Mouse (Mus musculus): ENCODE results near the gene Hbq1a. TPM values are rescaled to one million over a fixed set of nuclear protein-coding genes. Genes with fewer than 3 reads are reported as not detected.
"Not testable (repeated sequence)": the region's sequence is repeated elsewhere in the genome, so short reads cannot be mapped to it uniquely, and the experiment has no call there.

Gene Hbq1a
- 6.4 and 7.3 TPM in 2 replicates for polyA plus RNA-seq (2015; fragmentation: Nextera tagmentation; extraction: Ambion mirVana)

- H3K9ac ChIP-seq (ENCODE audit: low read depth, low read length): peak within 1 kb of the TSS; percentile 60
- peak within 1 kb of the TSS; percentile 54 for H3K4me2 ChIP-seq (ENCODE audit: low read depth, low read length)
- peak within 1 kb of the TSS; percentile 71 for H3K27ac ChIP-seq (ENCODE audit: low read length)
- H3K27me3 ChIP-seq (ENCODE audit: control insufficient read depth, insufficient read depth, low read depth, low read length); H3K36me3 ChIP-seq (ENCODE audit: control insufficient read depth, insufficient read depth); ATAC-seq (ENCODE audit: low read depth); H3K9me3 ChIP-seq (replicated peaks; ENCODE audit: control insufficient read depth, low read length); H3K4me1 ChIP-seq (ENCODE audit: control insufficient read depth, low read depth, low read length): not testable (repeated sequence)
- WGBS (ENCODE audit: insufficient replicate concordance): 6% methylated on average over 16 of the region's 16 CpGs
- H3K4me3 ChIP-seq (ENCODE audit: low read depth, low read length): peak within 1 kb of the TSS; percentile 54
These were observed at the start of gene Hbq1a for GRCm38 (mm10) chr11:32299865-32300264. Hbq1a (plus strand) TSS chr11:32300069.

- Histone ChIP-seq H3K9ac (ENCODE audit: low read depth, low read length) (peak overlapping the region; percentile 68), H3K4me1 (ENCODE audit: control insufficient read depth, low read depth, low read length) (peaks cover 85% of the 10 kb centered on the region), H3K27ac (ENCODE audit: low read length) (peak overlapping the region; percentile 97), H3K36me3 (ENCODE audit: control insufficient read depth, insufficient read depth) (peaks cover 25% of the 10 kb centered on the region), H3K9me3 (replicated peaks; ENCODE audit: control insufficient read depth, low read length) (no peaks in the 10 kb centered on the region), H3K27me3 (ENCODE audit: control insufficient read depth, insufficient read depth, low read depth, low read length) (no peaks in the 10 kb centered on the region), H3K4me2 (ENCODE audit: low read depth, low read length) (peak overlapping the region; percentile 43), H3K4me3 (ENCODE audit: low read depth, low read length) (peak overlapping the region; percentile 26; the same call in 1 of the 2 replicates)
- 52% methylated on average over 8 of the region's 8 CpGs for WGBS (ENCODE audit: insufficient replicate concordance)
- peak; percentile 98 for ATAC-seq (ENCODE audit: low read depth)
These were observed 48.7 kb upstream of the Hbq1a start for GRCm38 (mm10) chr11:32250880-32251763.

GRCm38 (mm10) chr11:32253121-32253520, 46.7 kb upstream of the Hbq1a start:
- Histone ChIP-seq H3K4me2 (ENCODE audit: low read depth, low read length) (no peak overlapping the region), H3K4me3 (ENCODE audit: low read depth, low read length) (no peak overlapping the region), H3K27me3 (ENCODE audit: control insufficient read depth, insufficient read depth, low read depth, low read length) (no peaks in the 10 kb centered on the region), H3K27ac (ENCODE audit: low read length) (peak overlapping the region; percentile 97), H3K9me3 (replicated peaks; ENCODE audit: control insufficient read depth, low read length) (no peaks in the 10 kb centered on the region), H3K36me3 (ENCODE audit: control insufficient read depth, insufficient read depth) (peaks cover 19% of the 10 kb centered on the region), H3K9ac (ENCODE audit: low read depth, low read length) (peak overlapping the region; percentile 7), H3K4me1 (ENCODE audit: control insufficient read depth, low read depth, low read length) (peaks cover 80% of the 10 kb centered on the region)
- 94% methylated on average over 1 of the region's 1 CpGs for WGBS (ENCODE audit: insufficient replicate concordance)
- ATAC-seq (ENCODE audit: low read depth): no peak

GRCm38 (mm10) chr11:32256146-32256545, 43.7 kb upstream of the Hbq1a start:
- Histone ChIP-seq H3K4me2 (ENCODE audit: low read depth, low read length) (peak overlapping the region; percentile 50), H3K36me3 (ENCODE audit: control insufficient read depth, insufficient read depth) (peaks cover 12% of the 10 kb centered on the region), H3K27me3 (ENCODE audit: control insufficient read depth, insufficient read depth, low read depth, low read length) (no peaks in the 10 kb centered on the region), H3K9ac (ENCODE audit: low read depth, low read length) (peak overlapping the region; percentile 69), H3K27ac (ENCODE audit: low read length) (peak overlapping the region; percentile 97), H3K4me1 (ENCODE audit: control insufficient read depth, low read depth, low read length) (peaks cover 63% of the 10 kb centered on the region), H3K4me3 (ENCODE audit: low read depth, low read length) (peak overlapping the region; percentile 15; the same call in 1 of the 2 replicates), H3K9me3 (replicated peaks; ENCODE audit: control insufficient read depth, low read length) (no peaks in the 10 kb centered on the region)
- 19% methylated on average over 1 of the region's 1 CpGs for WGBS (ENCODE audit: insufficient replicate concordance)
- ATAC-seq (ENCODE audit: low read depth): peak; percentile 99

GRCm38 (mm10) chr11:32256566-32256965, 43.3 kb upstream of the Hbq1a start:
- no peaks in the 10 kb centered on the region for H3K27me3 ChIP-seq (ENCODE audit: control insufficient read depth, insufficient read depth, low read depth, low read length)
- H3K9ac ChIP-seq (ENCODE audit: low read depth, low read length): peak overlapping the region; percentile 69
- peaks cover 59% of the 10 kb centered on the region for H3K4me1 ChIP-seq (ENCODE audit: control insufficient read depth, low read depth, low read length)
- ATAC-seq (ENCODE audit: low read depth): no peak; the same call in 1 of the 2 replicates
- peak overlapping the region; percentile 44 for H3K4me2 ChIP-seq (ENCODE audit: low read depth, low read length)
- H3K9me3 ChIP-seq (replicated peaks; ENCODE audit: control insufficient read depth, low read length): no peaks in the 10 kb centered on the region
- peak overlapping the region; percentile 97 for H3K27ac ChIP-seq (ENCODE audit: low read length)
- peak overlapping the region; percentile 2; the same call in 1 of the 2 replicates for H3K4me3 ChIP-seq (ENCODE audit: low read depth, low read length)
- H3K36me3 ChIP-seq (ENCODE audit: control insufficient read depth, insufficient read depth): peaks cover 12% of the 10 kb centered on the region
- WGBS (ENCODE audit: insufficient replicate concordance): 40% methylated on average over 3 of the region's 3 CpGs

GRCm38 (mm10) chr11:32262674-32263415, 37.0 kb upstream of the Hbq1a start:
- peak overlapping the region; percentile 81 for H3K27ac ChIP-seq (ENCODE audit: low read length)

GRCm38 (mm10) chr11:32265117-32265738, 34.6 kb upstream of the Hbq1a start:
- Histone ChIP-seq H3K4me1 (ENCODE audit: control insufficient read depth, low read depth, low read length) (peaks cover 59% of the 10 kb centered on the region), H3K4me2 (ENCODE audit: low read depth, low read length) (peak overlapping the region; percentile 45), H3K4me3 (ENCODE audit: low read depth, low read length) (no peak overlapping the region), H3K36me3 (ENCODE audit: control insufficient read depth, insufficient read depth) (peaks cover 4% of the 10 kb centered on the region; the same call in 1 of the 2 replicates), H3K9me3 (replicated peaks; ENCODE audit: control insufficient read depth, low read length) (no peaks in the 10 kb centered on the region), H3K27me3 (ENCODE audit: control insufficient read depth, insufficient read depth, low read depth, low read length) (no peaks in the 10 kb centered on the region), H3K9ac (ENCODE audit: low read depth, low read length) (peak overlapping the region; percentile 68), H3K27ac (ENCODE audit: low read length) (peak overlapping the region; percentile 99)
- 46% methylated on average over 3 of the region's 3 CpGs for WGBS (ENCODE audit: insufficient replicate concordance)
- peak; percentile 73 for ATAC-seq (ENCODE audit: low read depth)

More at GRCm38 (mm10) chr11:32262674-32263415, 37.0 kb upstream of the Hbq1a start:
- Histone ChIP-seq H3K9ac (ENCODE audit: low read depth, low read length) (peak overlapping the region; percentile 40; the same call in 1 of the 2 replicates), H3K36me3 (ENCODE audit: control insufficient read depth, insufficient read depth) (peaks cover 5% of the 10 kb centered on the region; the same call in 1 of the 2 replicates), H3K4me3 (ENCODE audit: low read depth, low read length) (no peak overlapping the region), H3K4me1 (ENCODE audit: control insufficient read depth, low read depth, low read length) (peaks cover 47% of the 10 kb centered on the region), H3K9me3 (replicated peaks; ENCODE audit: control insufficient read depth, low read length) (no peaks in the 10 kb centered on the region), H3K4me2 (ENCODE audit: low read depth, low read length) (no peak overlapping the region), H3K27me3 (ENCODE audit: control insufficient read depth, insufficient read depth, low read depth, low read length) (no peaks in the 10 kb centered on the region)
- WGBS (ENCODE audit: insufficient replicate concordance): 81% methylated on average over 10 of the region's 10 CpGs
- ATAC-seq (ENCODE audit: low read depth): no peak

- H3K4me1 ChIP-seq (ENCODE audit: control insufficient read depth, low read depth, low read length): peaks cover 65% of the 10 kb centered on the region
- no peak overlapping the region for H3K4me3 ChIP-seq (ENCODE audit: low read depth, low read length)
- ATAC-seq (ENCODE audit: low read depth): no peak
- no peaks in the 10 kb centered on the region for H3K9me3 ChIP-seq (replicated peaks; ENCODE audit: control insufficient read depth, low read length)
- peak overlapping the region; percentile 54 for H3K9ac ChIP-seq (ENCODE audit: low read depth, low read length)
- WGBS (ENCODE audit: insufficient replicate concordance): 82% methylated on average over 6 of the region's 6 CpGs
- H3K27ac ChIP-seq (ENCODE audit: low read length): peak overlapping the region; percentile 99
- H3K4me2 ChIP-seq (ENCODE audit: low read depth, low read length): peak overlapping the region; percentile 15
- no peaks in the 10 kb centered on the region; the same call in 1 of the 2 replicates for H3K36me3 ChIP-seq (ENCODE audit: control insufficient read depth, insufficient read depth)
- H3K27me3 ChIP-seq (ENCODE audit: control insufficient read depth, insufficient read depth, low read depth, low read length): no peaks in the 10 kb centered on the region
These were observed 33.7 kb upstream of the Hbq1a start for GRCm38 (mm10) chr11:32266194-32266593.

All from liver, embryonic 16.5 days (tissue).